Mouse (Mus musculus): Measurements from ENCODE around the gene Il17c.

Il17c gene

DNA sequence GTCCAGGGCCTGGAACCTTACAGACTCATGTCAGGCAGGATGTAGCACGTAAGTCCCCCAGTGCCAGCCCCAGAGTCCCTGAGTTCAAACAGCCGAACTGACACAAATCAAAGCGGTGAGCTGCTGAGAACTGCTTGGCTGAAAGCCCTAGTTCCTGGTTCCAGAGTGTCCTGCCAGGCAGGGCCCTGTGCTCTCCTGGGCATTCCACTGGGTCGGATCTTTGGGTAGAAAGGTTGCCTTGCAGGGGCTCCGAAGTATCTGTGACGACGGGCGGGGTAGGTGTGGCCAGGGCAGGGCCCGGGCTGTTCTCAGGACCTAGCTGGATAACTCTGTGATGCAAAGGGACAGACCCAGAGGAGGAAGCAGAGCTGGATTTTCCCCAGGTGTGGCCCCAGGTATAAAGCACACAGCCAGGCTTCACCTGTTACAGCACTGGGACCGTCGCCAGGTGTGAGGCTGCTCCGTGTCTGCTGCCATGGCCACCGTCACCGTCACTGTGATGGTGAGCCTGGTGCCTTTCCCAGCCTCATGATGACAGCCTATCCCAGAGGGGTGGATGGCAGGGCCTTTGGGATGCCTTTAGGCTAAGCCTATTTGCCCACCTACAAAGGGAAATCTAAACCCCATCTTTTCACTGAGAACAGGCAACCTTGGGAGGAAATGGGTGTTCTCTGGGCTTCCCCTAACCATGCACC lies at the start of gene Il17c:
TSS of gene Il17c (plus strand) at position 645 of the 695 bp plus-strand sequence.
- DNase-seq (ENCODE audit: low spot score): no peak

DNA sequence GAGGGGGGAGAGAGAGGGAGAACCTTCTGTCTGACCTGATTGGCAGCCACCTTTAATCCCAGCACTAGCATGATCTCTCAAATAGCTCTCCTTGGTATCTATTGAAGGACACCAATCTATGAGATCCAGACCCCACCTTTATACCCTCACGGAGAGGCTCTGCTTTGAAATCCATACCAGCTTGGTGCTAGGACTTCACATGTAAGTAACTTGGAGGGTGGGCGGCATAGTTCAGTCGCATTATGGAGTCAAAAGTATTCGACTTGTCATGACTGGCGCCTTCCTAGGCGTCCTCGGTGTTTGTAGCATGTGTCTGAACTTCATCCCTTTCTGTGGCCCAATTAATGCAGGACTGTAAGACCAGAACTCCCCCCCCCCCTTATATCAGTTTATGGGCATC lies 46.5 kb upstream of the Il17c start:
- DNase-seq (ENCODE audit: low spot score): no peak

DNA sequence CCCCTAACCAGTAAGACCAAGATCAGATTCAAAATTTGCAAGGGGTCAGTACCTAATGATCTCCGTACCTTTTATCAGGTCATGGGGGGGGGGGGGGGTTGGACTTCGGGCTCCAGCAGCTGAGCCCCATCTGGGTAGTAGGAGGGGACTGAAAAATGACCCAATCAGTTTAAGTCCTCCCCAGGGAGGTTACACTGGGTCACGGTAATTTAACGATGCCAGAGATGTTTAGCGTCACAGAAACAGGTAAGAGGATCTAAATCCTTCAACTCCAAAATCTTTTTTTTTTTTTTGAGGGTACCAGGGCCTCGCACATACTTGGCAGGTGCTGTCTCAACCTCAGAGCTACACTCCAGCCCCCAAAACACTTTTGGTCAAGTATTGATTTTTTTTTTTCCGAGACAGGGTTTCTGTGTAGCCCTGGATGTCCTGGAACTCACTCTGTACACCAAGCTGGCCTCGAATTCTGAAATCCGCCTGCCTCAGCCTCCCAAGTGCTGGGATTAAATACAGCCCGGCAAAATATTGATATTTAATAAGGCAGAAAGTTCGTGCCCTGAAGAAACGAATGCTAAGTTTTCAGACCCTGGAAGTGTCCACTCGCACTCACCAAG lies 46.0 kb upstream of the Il17c start:
- DNase-seq (ENCODE audit: low spot score): no peak

DNA sequence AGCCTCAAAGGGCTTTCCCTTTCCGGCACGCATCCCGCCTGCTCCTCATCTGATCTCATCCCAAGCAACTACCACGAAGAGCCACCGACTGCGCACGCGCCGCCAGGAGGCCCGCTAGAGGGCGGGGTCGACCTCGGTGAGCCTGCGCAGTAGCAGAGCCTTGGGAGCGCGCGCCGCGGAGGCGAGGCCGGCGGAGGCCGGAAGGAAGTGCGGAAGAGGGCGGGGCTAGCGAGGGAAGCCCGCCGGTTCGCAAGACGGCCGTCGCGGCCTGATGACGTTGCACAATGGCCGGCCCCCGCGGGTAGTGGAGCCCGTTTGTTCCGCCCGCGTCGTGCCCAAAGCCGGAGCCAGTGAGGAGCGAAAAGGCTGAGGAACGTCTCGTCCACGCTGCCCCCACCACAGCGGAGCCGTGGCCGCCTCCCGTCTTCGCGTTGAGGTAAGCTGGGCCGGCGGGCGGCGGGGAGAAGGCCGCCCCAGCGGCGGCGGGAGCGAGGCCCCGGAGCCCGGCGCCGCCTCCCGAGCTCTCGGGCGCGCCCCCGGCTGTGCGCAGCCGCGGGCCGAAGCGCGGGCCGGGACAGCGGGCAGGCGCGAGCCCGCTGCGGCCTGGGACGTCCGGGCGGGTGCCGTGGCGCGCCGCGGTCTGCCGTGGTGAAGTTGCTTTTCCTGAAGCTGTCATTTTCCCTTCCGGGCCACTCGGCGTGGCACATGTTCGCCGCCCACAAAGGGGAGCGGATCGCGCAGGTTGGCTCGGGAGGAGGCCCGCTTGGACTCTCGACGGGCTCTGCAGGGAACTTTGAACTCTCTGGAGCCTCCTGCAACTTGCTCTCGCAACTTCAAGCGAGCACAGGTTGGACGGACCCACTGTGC lies 45.2 kb upstream of the Il17c start, which contains the start of gene Zc3h18:
TSS of gene Zc3h18 (plus strand) at position 245 of the 867 bp plus-strand sequence.
- DNase-seq (ENCODE audit: low spot score): peak; percentile 99

DNA sequence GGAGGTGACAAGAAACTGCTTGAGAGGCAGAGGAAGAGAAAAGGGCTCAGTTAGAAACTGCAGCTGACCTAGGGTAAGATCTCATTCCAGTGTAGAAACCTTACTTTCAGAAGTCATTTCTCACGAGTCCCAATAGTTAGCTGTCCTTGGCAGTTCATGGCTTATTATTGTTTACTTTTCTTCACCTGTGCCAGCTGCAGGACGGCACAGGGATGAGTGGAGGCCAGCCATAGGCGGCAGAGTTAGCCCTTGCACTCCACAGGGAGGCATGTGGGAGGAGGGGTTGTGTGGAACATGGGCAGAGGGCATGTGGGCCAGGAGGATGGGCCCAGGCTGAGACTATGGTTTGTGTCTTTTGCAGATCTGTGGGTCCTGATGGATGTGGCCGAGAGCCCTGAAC lies 38.8 kb upstream of the Il17c start:
- no peak for DNase-seq (ENCODE audit: low spot score)

DNA sequence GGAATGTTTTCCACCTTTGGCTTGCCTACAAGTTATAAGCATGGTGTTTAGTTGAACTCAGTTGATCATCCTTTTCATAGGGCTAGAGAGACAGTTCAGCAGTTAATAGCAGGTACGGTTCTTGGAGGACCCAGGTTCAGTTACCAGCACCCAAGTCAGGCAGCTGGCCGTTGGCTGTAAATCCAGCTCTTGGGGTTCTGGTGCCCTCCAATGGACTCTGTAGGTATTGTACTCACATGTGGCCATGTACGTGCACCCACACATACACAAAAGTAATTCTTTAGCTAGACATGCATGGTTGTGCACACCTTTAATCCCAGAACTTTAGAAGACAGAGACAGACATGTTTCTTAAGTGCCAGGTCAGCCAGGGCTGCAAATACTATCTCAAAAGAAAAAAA lies 32.5 kb upstream of the Il17c start:
- DNase-seq (ENCODE audit: low spot score): no peak

DNA sequence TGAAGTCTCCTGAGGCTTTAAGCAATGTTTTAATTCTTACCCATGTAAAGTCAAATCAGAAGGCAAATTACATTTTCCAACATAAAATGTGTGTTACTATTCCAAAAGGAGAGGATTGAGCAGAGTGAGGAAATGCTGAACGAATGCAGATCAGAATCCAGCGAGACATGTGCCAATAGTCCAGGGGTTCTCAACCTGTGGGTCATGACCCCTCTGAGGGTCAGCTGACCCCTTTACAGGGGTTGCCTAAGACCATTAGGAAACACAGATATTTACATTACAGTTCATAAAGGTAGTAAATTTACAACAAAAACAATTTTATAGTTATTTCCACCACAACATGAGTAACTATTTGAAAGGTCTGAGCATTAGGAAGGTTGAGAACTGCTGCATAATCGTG lies 31.1 kb upstream of the Il17c start:
- DNase-seq (ENCODE audit: low spot score): no peak

DNA sequence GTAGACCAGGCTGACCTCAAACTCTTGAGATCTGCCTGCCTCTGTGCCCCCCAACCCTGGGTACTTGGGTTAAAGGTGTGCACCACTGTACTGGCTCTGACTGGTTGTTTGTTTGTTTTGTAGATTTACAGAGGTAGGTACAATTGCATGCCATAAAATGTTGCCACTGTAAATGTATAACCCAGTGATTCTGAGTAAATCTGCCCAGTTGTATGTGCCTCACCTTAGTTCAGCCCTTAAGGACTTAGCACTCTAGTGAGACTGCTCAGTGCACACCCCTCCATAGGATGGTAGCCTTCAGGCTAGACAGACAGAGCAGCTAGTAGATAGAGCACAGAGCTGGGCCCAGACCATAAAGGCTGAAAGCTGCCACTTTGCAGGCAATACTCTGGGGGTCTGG lies 28.1 kb upstream of the Il17c start:
- no peak for DNase-seq (ENCODE audit: low spot score)

DNA sequence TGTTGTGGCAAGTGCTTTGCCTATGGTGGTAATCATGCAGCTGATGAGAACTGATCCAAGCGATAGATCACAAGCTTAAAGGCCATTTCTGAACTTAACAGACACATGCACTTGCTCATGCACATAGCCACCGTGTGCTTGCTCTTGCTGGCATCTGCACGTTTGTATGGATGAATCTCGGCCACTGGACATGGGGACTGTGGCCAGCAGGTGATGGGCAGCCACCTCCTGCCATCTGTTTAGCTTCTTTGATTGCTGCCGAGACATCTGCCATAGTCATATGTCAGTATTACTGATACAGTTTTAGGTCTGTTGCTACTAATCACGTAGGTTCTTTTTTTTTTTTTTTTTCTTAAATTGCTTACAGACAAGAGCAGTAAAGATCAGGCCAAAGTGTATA lies 26.5 kb upstream of the Il17c start:
- no peak for DNase-seq (ENCODE audit: low spot score)

DNA sequence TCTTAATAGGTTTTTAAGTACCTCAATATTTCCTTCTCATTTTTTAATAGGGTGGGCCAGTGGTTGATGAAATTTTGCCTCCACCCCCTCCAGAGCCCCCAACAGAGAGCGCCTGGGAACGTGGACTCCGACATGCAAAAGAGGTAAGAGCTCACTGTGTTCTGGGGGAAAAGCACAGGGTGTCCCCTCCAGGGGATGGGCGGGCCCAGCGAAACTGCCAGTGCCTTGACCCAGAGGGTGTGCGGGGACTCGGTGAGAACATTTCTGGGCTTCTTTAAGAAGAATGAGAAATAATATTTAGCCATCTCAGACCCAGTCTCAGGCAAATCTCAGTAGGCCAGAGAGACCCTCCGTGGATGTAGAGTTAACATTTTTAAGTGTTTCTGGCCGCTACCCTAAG lies 23.6 kb upstream of the Il17c start:
- DNase-seq (ENCODE audit: low spot score): no peak

DNA sequence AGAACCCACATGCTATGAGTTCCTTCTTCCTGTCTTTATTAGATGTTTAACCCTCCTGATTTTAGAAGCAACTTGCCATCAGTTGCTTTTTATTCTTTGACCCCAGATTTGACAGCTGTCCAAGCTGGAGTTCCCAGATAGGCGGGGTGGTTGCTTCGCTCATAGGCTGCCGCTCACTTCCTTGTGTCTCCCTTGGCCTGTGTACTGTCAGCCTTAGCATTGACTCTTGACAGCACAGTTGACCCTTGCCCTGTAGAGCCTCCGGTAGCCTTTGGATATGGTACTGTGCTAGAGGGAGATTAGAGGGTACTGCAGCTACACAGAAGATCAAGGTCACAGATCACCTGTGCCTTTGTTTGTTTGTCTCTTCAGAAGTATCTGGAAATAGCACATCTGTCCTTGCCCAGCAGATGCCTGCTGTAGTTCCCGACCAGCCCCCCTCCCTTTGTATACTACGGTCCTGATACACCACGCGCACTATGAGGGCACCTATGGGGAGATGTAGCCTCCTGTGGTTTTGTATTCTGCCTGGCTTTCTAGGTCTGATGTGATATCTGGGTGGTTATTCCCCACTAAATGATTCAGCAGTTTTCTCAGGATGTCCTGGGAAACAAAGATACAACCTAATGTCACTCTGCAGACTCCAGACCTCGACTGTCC lies 16.5 kb upstream of the Il17c start:
- no peak for DNase-seq (ENCODE audit: low spot score)

DNA sequence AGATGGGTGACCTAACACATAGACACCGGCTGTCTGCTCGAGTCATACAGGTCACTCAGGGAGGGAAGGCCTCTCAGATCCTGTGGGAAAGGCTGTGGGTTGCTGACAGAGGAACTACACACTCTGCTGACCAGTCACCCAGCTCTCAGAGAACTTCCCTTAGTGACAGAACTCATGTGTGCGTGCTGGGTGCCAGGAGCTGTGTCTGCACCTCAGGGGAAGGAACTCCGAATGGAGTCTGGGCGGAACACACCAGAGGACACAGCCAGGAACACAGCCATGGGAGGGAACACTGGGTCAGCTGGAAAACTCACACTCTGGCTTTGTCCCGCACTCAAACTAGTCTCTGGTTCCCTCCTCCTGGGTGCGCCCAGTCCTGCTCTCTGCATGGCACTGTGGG lies 14.1 kb upstream of the Il17c start:
- DNase-seq (ENCODE audit: low spot score): no peak

DNA sequence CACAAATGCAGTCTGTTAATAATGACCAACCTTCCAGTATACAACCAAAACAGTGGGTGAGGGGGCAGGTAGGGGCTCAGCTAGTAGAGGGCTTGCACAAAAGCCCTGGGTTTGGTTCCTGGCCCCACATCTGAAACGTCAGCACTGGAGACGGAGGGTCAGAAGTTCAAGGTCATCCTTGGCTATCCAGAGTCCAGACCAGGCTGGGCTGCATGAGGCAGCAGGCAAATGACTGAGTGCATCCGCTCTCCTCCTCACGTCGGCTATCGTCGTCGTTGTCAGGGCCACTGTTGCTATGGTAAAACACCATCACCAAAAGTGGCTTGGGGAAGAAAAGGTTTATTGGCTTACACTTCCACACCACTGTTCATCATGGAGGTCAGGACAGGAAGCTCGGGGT lies 7.5 kb upstream of the Il17c start:
- no peak for DNase-seq (ENCODE audit: low spot score)

DNA sequence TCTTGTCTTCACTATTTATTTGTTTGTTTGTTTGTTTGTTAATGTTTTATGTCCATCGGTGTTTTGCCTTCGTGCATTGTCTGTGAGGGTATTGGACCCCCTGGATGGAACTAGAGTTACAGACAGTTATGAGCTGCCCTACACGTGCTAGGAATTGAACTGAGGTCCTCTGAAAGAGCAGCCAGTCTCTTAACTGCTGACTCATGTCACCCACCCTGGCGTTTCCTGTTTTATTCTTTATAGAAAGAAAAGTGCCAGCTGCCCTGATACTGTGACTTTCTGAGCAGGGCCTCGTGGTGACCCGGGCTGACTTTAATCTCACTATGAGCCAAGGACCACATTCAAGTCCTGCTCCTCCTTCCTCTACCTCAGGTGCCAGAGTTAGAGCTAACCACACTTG lies 6.3 kb upstream of the Il17c start:
- DNase-seq (ENCODE audit: low spot score): no peak

DNA sequence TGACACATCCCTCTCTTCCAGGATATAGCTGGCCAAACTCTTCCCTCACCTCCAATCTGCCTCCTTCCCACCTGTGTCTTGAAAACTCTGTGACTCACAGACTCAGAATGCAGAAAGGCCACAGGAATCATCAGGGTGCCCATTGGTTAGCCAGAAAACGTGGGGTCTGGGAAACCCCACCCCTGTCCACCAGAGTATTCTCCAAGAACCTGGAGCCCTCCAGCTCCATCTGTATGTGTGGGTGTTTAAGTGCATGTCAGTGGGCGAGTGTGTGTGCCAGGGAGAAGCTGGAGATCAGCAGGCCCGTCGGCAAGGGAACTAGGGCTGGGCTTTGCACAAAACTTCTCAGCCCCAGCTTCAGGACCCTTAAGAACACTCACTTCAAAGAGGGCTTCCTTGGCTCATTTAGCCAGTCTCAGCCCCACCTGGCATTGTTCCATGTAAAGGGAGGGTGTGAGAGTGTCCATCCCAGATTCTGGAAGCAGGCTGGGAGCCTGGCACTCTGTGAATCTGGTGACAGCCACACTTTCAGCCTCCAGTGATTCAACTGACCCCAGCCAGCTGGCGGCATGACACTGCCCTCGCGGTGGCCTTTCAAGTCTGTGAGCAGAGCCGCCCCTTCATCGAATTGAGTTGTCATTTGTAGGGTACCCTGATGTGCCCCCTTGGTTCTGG lies 1.8 kb upstream of the Il17c start:
- no peak for DNase-seq (ENCODE audit: low spot score)

DNA sequence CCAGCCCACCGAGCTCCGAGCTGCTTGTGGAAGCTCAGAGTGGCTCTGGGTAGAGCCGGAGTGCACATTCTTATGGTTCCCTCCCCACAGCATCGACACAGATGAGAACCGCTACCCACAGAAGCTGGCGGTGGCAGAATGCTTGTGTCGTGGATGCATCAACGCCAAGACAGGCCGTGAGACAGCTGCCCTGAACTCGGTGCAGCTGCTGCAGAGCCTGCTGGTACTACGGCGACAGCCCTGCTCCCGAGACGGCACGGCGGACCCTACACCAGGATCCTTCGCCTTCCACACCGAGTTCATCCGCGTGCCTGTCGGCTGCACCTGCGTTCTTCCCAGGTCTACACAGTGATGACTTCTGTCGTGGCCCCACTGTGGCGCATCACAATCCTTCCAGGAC lies 1.4 kb downstream of the Il17c start:
- no peak for DNase-seq (ENCODE audit: low spot score)

DNA sequence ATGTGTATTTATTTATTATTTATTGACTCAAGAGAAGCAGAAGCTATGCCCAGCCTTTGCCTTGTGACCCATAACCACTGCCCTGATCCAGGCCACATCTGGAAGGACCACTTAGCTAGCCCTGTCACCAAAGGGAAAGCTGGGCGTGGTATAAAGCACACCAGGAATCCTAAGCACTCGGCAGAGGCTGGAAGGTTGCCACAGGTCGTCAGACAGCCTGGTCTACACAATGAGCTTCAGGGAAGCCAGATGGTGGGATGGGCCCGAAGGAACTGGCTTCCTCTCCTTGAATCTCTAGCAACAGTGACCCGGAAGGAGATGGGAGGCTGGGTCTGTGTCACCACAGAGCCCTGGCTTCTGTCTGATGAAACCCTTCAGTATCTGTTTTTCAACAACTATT lies 1.8 kb downstream of the Il17c start:
- DNase-seq (ENCODE audit: low spot score): no peak

DNA sequence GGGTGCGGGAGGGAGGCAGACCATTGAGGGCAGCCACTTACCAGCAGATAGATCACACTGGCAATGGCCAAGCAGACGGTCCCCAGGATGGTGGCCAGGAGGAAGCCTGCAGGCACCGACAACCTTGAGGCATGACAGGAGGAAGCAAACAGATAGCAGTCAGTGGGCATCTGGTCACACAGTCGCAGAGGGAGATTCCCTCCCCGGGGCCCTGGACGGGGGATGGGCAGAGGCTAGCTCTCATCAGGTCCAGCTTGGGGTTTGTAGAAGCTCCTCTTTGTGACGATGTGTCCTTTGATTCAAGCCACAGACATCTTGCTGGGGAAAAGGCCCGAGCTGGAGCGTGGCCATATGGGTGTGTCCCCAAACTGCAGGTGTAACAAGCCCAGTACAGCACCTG lies 4.3 kb downstream of the Il17c start:
- no peak for DNase-seq (ENCODE audit: low spot score)

DNA sequence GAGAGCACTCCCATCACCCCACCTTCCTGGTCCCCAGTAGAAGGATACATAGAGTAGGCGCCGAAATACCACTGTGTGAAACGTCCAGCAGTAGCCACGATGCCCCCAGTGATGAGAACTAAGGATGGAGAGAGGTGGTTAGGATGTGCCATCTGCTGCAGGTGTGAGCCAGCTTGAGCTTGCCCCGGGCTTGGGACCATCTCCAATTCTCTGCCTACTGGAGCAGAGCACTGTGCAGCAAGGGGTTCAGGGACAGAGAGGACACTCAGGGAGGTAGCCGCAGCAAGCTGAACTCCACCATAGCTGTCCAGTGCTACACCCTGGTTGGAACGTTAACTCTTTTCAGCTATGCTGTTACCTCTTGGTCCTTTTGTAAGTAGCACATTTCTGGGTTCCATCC lies 5.8 kb downstream of the Il17c start:
- no peak for DNase-seq (ENCODE audit: low spot score)

DNA sequence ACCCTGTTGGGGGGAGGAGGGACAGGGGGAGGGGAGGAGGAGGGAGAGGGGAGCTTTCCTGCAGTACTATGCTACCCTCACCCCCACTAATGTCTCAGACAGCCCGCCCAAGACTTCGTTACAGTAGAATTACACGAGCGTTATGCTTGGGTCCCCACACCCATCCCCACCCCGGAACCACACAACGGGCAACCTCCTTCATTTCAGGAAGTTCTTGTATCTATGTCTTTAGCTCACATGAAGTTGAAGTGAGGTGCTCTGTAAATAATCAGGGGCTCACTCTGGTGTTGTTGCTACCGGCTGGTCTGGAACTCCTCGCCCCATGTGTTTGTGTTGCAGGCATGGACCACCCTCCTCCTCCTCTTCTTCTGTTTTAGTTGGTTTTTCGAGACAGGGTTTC lies 6.3 kb downstream of the Il17c start:
- no peak for DNase-seq (ENCODE audit: low spot score)

DNA sequence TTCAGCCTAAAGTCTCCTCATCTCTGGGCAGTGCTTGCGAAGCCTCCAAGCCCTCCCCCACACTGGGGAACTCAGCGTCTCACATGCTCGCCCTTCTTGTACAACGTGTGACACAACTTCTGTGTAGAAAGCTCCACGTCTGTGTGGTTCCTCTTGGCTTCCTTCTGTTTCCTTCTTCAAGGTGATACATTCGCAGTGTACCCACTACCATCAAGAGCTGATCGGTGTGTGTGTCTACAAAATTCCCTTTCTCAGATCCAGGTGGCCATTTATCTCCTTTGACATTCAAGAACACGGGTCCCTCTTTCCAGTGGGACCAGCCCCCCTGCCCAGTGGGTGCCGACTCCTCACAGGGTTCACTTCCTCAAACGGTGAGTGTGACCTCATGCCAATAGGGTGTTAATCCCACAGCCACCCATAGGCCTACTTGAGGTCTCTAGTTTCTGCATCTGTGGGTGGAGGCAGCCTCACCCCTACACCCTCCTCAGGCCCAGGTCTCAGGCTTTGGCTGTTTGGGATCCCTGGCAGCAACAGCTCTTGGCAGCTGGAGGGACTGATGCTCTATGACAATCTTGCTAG lies 8.3 kb downstream of the Il17c start:
- DNase-seq (ENCODE audit: low spot score): peak; percentile 27

DNA sequence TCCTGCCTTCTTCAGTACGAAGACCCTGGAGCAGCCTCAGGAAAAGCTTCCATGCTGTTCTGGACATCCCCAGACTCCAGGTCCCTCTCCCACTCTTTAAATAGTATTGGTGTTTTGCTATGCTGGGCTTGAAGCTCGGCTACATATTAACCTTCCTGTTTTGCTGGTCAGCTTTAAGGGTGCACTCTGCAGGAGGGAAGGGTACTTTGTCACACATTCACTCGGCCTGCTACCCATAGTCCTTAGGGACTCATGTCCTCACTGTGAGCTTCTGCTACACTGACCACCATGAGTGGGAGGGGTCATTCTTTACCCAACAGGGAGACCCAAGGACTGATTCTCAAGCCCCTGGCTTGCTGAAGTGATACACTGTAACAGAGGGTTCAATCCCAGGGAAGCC lies 8.8 kb downstream of the Il17c start:
- DNase-seq (ENCODE audit: low spot score): no peak

All from T-cell, adult 2 months (primary cell).